Mouse (Mus musculus) duodenum, adult 2 months (tissue): ENCODE results near the gene Cdc123. TPM values are rescaled to one million over a fixed set of nuclear protein-coding genes. Genes with fewer than 3 reads are reported as not detected.

Source experiments
- polyA plus RNA-seq: library from polyadenylated mRNA; depleted of rRNA; stranded (reverse); fragments of >200 nt; gene quantifications from 2 replicates; pipeline ENCODE4 v1.2.3, GENCODE M21; 2012; ENCODE audit warnings: low replicate concordance; rRNA removed

The Cdc123 gene
- polyA plus RNA-seq, result 20.2 and 22.8 TPM in 2 replicates

DNA sequence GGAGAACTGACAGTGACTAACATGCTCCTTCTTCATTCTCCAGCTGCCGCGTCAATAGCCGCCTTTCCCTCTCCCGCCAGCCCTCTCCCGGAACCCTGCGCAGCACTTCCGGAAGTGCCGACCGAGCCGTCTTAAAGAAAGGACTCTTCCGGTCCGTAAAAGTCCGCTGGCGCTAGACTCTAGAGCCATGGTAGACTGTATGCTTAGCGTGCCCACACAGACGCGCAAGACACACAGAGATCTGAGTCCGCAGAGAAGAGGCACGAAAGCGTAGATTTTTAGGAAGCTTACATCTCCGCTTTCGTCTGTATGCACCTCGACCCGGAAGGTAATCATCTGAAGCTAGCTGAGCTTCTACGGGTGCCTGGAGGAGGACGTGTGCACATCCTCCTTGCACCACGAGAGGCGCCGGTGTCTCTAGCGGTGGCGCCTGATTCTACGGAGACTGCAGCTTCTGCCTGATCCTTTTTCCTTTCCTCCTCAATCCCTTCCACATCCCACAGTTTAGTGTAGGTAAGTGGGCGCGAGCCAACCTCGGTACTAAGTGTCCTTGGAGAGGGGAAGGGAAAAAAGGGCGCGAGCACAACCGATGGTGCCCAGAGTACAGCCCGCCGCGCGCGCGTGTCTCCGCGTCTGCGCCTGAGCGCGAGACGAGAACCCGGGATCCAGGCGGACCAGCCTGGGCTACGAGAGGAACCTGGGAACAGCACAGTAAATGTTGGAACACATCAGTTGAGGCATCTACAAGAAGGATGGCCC, at the start of gene Cdc123, which contains the start of gene Nudt5:
Gene Cdc123, minus strand, starts transcription at position 292 of the 759 bp plus-strand sequence.
Gene Nudt5, plus strand, starts transcription at position 147 of the 759 bp plus-strand sequence.

DNA sequence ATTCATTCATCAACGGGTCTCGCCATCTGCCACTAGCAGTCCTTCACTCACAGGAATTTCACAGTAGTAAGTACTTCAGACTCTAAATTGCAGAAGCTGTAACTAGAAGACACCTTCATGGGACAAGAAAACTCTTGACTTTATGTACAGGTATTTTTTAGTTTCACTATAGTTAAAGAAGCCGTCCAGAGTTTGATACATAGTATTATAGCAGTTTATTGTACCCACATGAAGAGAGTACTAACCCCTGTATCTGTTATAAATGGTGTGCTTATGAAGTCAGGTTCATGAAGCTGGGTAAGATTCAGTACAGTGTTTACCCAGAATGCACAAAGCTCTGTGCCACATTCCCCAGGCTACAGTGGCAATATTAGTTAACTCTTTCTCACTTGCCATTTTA, 17.9 kb upstream of the Cdc123 start, which contains the start of gene Gm13199:
Gene Gm13199, minus strand, starts transcription at position 101 of the 400 bp plus-strand sequence.

Other genes with a start within 250 kb of the Cdc123 start
- gene Camk1d, start 130.6 kb downstream of the Cdc123 start, polyA plus RNA-seq, result 5.4 and 18.5 TPM in 2 replicates
- 7.1 and 8.3 TPM in 2 replicates for gene Nudt5, start 145 bp downstream of the Cdc123 start, polyA plus RNA-seq
- gene Gm13199, start 17.8 kb upstream of the Cdc123 start, polyA plus RNA-seq, result 1.2 and 1.4 TPM in 2 replicates
- gene Sec61a2, start 50.3 kb upstream of the Cdc123 start, polyA plus RNA-seq, result 5.8 and 7.5 TPM in 2 replicates
- gene Dhtkd1, start 97.6 kb upstream of the Cdc123 start, polyA plus RNA-seq, result 0.14 and 0.53 TPM in 2 replicates
- gene Upf2, start 106.3 kb upstream of the Cdc123 start, polyA plus RNA-seq, result 0.42 and 0.44 TPM in 2 replicates